Mouse (Mus musculus) lung, postnatal 0 days (tissue): ENCODE results near the gene Tm6sf1. TPM values are rescaled to one million over a fixed set of nuclear protein-coding genes. Genes with fewer than 3 reads are reported as not detected.

ENCODE experiments used
- ATAC-seq: fragments of 200-750 bp; cut with Nextera tagmentation; 2 replicates; pipeline ENCODE4 v1.8.0; 2017; ENCODE audit warnings: moderate library complexity
- DNase-seq: peaks from one replicate; pipeline ENCODE4 v3.0.0-alpha.2; 2016; ENCODE audit warnings: low spot score
- H3K27ac ChIP-seq: fragments of 300-500 bp; sonication (generic); 2 replicates; pipeline ENCODE4 v1.5.1; 2014; ENCODE audit warnings: antibody characterized with exemption, mild to moderate bottlenecking, low read length, mixed read lengths
- H3K27me3 ChIP-seq: fragments of 300-500 bp; sonication (generic); replicated peaks from 2 replicates; pipeline ENCODE4 v1.6.1; 2014; ENCODE audit warnings: low read length, mixed read lengths; ENCODE audit not compliant: insufficient read depth
- H3K36me3 ChIP-seq: fragments of 300-500 bp; sonication (generic); 2 replicates; pipeline ENCODE4 v1.6.1; 2014; ENCODE audit warnings: low read length, mixed read lengths; ENCODE audit not compliant: insufficient read depth
- H3K4me1 ChIP-seq: fragments of 300-500 bp; sonication (generic); 2 replicates; pipeline ENCODE4 v1.6.1; 2014; ENCODE audit warnings: antibody characterized with exemption, low read depth, low read length, mixed read lengths; ENCODE audit not compliant: insufficient read depth
- H3K4me2 ChIP-seq: fragments of 300-500 bp; sonication (generic); replicated peaks from 2 replicates; pipeline ENCODE4 v1.6.1; 2014; ENCODE audit warnings: low read depth, mild to moderate bottlenecking, low read length, moderate library complexity, mixed read lengths
- H3K4me3 ChIP-seq: fragments of 300-500 bp; sonication (generic); 2 replicates; pipeline ENCODE4 v1.5.1; 2014; ENCODE audit warnings: low read depth, low read length
- H3K9ac ChIP-seq: fragments of 300-500 bp; sonication (generic); replicated peaks from 2 replicates; pipeline ENCODE4 v1.6.1; 2014; ENCODE audit warnings: low read depth, mild to moderate bottlenecking
- H3K9me3 ChIP-seq: fragments of 300-500 bp; sonication (generic); 2 replicates; pipeline ENCODE4 v1.6.1; 2016; ENCODE audit warnings: low read length, mixed read lengths
- CTCF ChIP-seq: IDR thresholded peaks from 2 replicates; pipeline ENCODE4 v1.5.1; 2016; ENCODE audit warnings: antibody characterized with exemption, mild to moderate bottlenecking
- EP300 ChIP-seq: IDR thresholded peaks from 2 replicates; pipeline ENCODE4 v1.6.1; 2016; ENCODE audit warnings: antibody characterized with exemption, mild to moderate bottlenecking, control low read depth
- WGBS: fragments of 180-500 bp; shearing (Covaris S2); extraction: QIAGEN DNeasy Blood & Tissue Kit; methylation state at CpG from one replicate; pipeline ENCODE4 v1.1.7; 2014; 5-methylcytosine and 5-hydroxymethylcytosine counted together
- polyA plus RNA-seq: library from polyadenylated mRNA; unstranded; fragments of >200 nt; fragmentation: Nextera tagmentation; extraction: Ambion mirVana; gene quantifications from 2 replicates; pipeline ENCODE4 v1.2.1, GENCODE M21; 2015

The Tm6sf1 gene
- polyA plus RNA-seq, 1 experiment from 2014 or later: 12.8 TPM

DNA sequence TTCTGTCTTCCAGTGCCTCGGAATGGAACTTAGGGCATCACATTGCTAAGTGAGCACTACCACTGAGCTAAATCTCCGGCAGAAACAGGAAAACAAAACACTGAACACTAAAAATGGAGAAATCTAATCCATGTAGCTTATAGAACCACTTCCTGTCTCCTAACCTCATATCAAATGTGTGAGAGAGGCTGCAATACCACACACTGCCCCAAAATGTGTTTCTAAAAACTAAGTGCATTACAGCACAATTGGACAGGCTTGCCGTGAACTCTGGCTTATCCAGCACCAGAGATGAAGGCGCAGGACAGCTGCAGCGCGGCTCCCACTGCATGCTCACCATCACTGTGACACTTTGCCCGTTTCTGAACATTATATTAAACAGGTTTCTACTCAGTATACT lies 70.2 kb downstream of the Tm6sf1 start:
- Histone ChIP-seq H3K4me3 (no peak overlapping the region), H3K9me3 (no peaks in the 10 kb centered on the region), H3K27ac (no peak overlapping the region), H3K27me3 (peaks cover 4% of the 10 kb centered on the region; the same call in 1 of the 2 replicates), H3K4me2 (no peak overlapping the region), H3K4me1 (no peaks in the 10 kb centered on the region; the same call in 1 of the 2 replicates), H3K36me3 (no peaks in the 10 kb centered on the region), H3K9ac (no peak overlapping the region)
- WGBS: 74% methylated on average over 7 of the region's 7 CpGs
- ATAC-seq (no peak), DNase-seq (no peak)
- TF ChIP-seq EP300: no peak
- no peak for TF ChIP-seq CTCF

DNA sequence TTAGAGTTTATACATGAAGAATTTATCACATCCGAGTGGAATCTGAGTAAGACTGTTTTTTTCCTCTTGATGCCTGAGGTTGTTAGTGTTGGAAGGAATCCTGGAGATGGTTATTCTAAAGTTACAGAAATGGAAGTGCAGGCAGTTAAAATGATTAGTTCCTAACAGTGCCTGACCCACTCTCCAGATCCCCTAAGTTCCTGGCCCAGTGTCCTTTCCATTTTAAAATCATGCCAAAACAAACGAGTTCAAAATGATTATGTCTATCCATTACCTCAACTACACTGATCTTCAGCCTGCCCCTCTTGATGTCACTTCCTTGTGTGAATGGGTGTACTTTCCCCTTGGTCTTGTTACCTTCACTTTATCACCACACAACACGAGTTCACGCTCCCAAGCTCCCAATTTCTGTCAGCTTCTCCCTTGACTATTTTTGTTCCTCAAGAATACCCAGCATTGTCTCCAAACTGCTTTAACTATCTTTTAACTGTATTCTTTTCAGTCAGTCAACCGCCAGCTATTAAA lies 73.8 kb downstream of the Tm6sf1 start:
- peak; percentile 6 for DNase-seq

DNA sequence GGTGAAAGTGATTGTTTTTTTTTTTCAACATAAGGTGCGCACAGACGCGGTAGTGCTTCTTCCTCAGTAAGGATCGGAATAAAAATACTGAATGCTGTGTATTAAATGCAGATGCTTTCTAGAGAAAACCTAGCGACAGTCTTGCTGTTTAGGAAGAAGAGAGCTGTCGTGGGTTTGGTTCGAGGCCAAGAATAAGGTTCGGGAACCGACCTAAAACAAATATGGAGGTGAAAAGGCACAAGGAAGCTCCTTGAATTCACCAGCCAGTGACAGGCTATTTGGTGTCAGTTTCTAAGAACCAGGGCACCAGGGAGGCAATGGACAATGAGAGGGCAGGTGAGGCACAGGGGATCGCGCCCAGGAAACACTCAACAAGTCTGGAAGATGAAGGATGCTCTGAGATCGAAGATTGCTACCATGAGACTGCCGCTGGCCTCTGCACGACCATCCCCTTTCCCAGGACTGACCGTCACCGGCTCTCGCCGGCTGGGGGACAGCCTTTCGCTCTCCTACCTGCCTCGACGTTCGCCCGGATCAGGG lies 74.3 kb downstream of the Tm6sf1 start:
- H3K36me3 ChIP-seq: no peaks in the 10 kb centered on the region
- H3K27ac ChIP-seq: no peak overlapping the region
- H3K4me1 ChIP-seq: no peaks in the 10 kb centered on the region; the same call in 1 of the 2 replicates
- peak overlapping the region; percentile 93 for H3K4me2 ChIP-seq
- no peaks in the 10 kb centered on the region for H3K9me3 ChIP-seq
- no peak for TF ChIP-seq EP300
- TF ChIP-seq CTCF: no peak
- H3K4me3 ChIP-seq: peak overlapping the region; percentile 70
- peaks cover 10% of the 10 kb centered on the region for H3K27me3 ChIP-seq
- no peak for DNase-seq
- 8% methylated on average over 23 of the region's 23 CpGs for WGBS
- no peak for ATAC-seq
- peak overlapping the region; percentile 52 for H3K9ac ChIP-seq

More for the DNA sequence above, 73.8 kb downstream of the Tm6sf1 start:
- Histone ChIP-seq H3K36me3 (no peaks in the 10 kb centered on the region), H3K27me3 (peaks cover 10% of the 10 kb centered on the region), H3K9me3 (no peaks in the 10 kb centered on the region), H3K4me1 (no peaks in the 10 kb centered on the region; the same call in 1 of the 2 replicates), H3K9ac (0 out of 2 replicates have a peak overlapping the region, but pooled peaks have one; percentile 52), H3K27ac (no peak overlapping the region), H3K4me3 (peak overlapping the region; percentile 70), H3K4me2 (peak overlapping the region; percentile 93)
- ATAC-seq: no peak
- TF ChIP-seq EP300: no peak
- no peak for TF ChIP-seq CTCF
- 36% methylated on average over 5 of the region's 5 CpGs for WGBS

DNA sequence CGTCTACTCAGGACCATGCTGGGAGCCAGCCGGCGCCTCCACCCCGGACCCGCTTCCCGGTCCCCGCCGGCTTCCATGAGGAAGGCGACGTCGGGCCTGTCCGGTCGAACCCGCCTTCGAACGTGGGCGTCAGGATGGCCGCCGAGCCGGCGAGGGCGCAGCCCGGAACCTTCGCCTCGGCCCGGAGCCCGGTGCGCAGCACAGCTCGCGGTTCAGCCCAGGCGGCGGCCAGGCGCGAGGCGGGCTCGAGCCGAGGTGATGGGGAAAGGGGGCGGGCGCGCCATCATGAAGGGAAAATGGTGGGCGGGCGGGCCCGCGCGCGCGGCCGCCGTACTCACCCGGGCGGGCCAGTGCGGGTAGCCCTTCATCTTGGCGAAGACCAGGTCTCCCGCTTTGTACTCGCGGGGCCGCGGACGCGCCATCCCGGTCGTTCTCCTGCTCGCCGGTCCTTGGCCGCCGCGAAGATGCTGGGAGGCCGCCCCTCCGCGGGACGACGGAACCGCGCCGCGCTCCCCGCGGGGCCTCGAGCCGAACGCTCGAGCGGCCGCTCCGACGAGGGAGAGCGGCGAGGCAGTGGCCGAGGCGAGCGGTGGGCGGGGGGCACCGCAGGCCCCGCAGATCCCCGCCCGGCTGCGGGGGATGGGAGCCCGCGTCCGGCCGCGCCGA lies 74.9 kb downstream of the Tm6sf1 start:
- peak; percentile 80 for ATAC-seq
- under 1% methylated on average over 81 of the region's 103 CpGs for WGBS
- H3K4me1 ChIP-seq: no peaks in the 10 kb centered on the region; the same call in 1 of the 2 replicates

More for the DNA sequence above, 74.9 kb downstream of the Tm6sf1 start:
- peak; percentile 54 for DNase-seq
- Histone ChIP-seq H3K27ac (peak overlapping the region; percentile 62), H3K4me3 (peak overlapping the region; percentile 70), H3K4me2 (peak overlapping the region; percentile 93), H3K36me3 (no peaks in the 10 kb centered on the region), H3K27me3 (peaks cover 10% of the 10 kb centered on the region), H3K9me3 (no peaks in the 10 kb centered on the region), H3K9ac (peak overlapping the region; percentile 52)
- TF ChIP-seq EP300 (no peak), CTCF (no peak)

Other genes starting within 250 kb of the Tm6sf1 start
- 16.8 and 18.6 TPM in 2 replicates for gene Homer2, start 151.5 kb upstream of the Tm6sf1 start, polyA plus RNA-seq
- 138 and 140 TPM in 2 replicates for gene Ramac, start 96.1 kb upstream of the Tm6sf1 start, polyA plus RNA-seq
- gene 3110040N11Rik, start 69.5 kb upstream of the Tm6sf1 start, polyA plus RNA-seq: 30.3 and 31.0 TPM in 2 replicates
- 51.8 and 54.3 TPM in 2 replicates for gene Btbd1, start 29.6 kb upstream of the Tm6sf1 start, polyA plus RNA-seq
- gene Gm10160, start 3.2 kb upstream of the Tm6sf1 start, polyA plus RNA-seq: not detected in 2 replicates
- 6.1 and 6.4 TPM in 2 replicates for gene Hdgfl3, start 75.5 kb downstream of the Tm6sf1 start, polyA plus RNA-seq
- 0.58 and 0.61 TPM in 2 replicates for gene Bnc1, start 133.3 kb downstream of the Tm6sf1 start, polyA plus RNA-seq